Mouse (Mus musculus) liver, embryonic 14.5 days (tissue): ENCODE data around the gene Bcat1.

Source experiments
- CTCF ChIP-seq: IDR thresholded peaks from 2 replicates; pipeline ENCODE4 v1.5.1; 2016; ENCODE audit warnings: antibody characterized with exemption, low read depth, control low read depth
- EP300 ChIP-seq: IDR thresholded peaks from 2 replicates; pipeline ENCODE4 v1.6.1; 2016; ENCODE audit warnings: antibody characterized with exemption, low read depth

DNA sequence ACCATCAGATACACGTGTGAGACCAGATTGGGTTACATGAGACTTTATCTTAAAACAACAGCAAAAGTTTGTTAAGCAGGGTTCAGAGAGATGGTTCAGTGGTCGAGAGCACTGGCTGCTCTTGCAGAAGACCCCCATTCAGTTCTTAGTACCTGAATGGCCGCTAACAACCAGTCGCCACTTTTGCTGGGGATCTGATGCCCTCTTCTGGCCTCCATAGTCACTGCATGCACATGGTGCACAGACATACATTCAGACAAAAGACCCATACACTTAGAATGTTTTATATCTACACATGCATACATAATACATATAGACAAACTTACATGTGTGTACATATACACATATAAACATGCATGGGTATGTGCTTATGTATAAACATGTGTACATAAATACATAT lies 86.8 kb downstream of the Bcat1 start:
- TF ChIP-seq EP300: no peak
- TF ChIP-seq CTCF: peak; percentile 37
